Mouse (Mus musculus): ENCODE measurements at regions not wholly inside any gene's neighbourhood (a gene's known extent, or its start where the extent isn't known, plus 50 kb on each side); places are given as distances from the start of the nearest gene placed in this dataset.
A peak's percentile ranks its signal among the peaks of the same experiment; 100 is the strongest.

DNA sequence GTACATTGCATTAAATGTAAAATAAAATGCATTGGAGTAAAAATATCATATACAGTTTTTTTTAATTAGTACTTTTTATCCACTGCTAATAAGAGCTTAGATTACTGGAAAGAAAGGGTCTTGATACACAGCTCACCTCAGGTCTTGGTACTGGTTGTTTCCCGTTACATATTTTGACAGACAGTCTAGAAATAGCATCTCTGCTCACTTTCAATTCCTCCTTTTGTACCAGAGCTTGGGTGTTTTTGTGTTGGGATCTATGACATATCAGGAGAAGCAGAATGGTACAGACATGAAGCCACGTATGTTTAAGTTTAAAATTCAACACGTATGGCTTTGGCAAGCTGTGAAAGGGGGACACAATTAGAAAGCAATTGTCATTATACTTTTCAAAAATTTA is 80.3 kb upstream of the Smarca2 start:
- TF ChIP-seq CTCF (IDR thresholded peaks at IDR 0.05; ENCODE audit: borderline replicate concordance, extremely low read depth, insufficient read depth, insufficient read length) (no peak), POLR2A (IDR thresholded peaks at IDR 0.05; ENCODE audit: borderline replicate concordance, extremely low read depth, insufficient read depth, insufficient read length, poor library complexity, severe bottlenecking) (no peak)
- no peak for DNase-seq (ENCODE audit: low read depth)

DNA sequence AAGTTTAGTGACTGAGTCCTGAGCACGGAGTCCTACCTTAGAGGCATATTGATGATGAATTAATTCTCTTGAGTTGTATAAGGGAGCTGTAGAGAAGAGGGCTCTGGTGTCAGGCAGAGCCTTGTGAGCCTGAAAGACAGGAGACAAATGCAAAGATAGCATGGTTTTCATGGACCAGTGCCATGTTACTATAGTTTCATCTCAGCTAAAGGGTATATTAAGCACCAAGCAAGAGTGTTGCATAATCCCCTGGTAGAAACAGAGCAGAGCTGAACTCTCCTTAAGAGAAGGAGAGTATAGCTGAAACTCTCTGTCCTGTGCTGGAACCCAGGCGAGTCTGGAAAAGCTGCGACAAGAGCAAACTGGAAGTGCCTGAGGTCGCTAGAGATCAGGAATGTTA is 73.5 kb upstream of the Smarca2 start:
- TF ChIP-seq CTCF (IDR thresholded peaks at IDR 0.05; ENCODE audit: borderline replicate concordance, extremely low read depth, insufficient read depth, insufficient read length) (no peak), POLR2A (IDR thresholded peaks at IDR 0.05; ENCODE audit: borderline replicate concordance, extremely low read depth, insufficient read depth, insufficient read length, poor library complexity, severe bottlenecking) (no peak)
- no peak for DNase-seq (ENCODE audit: low read depth)

DNA sequence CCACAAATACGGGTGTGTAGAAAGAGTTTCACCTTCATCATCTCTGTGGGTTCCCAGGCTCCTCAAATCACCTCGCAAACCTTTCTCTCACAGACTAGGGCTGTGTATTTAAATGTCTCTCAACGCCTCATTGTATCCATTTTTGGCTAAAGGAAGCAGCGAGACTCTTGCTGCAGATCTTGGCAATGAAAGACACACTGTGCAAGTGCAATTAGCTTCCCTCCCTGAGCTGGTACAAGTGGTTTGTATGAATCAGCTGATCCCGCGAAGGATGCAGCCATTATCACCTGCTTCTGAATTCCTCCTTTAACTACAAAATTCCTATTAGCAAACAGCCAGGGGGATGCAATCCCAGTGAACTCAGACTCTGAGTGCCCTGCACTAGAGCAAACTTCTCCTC is 72.3 kb upstream of the Smarca2 start:
- peak; percentile 79 for DNase-seq (ENCODE audit: low read depth)
- no peak for TF ChIP-seq CTCF (IDR thresholded peaks at IDR 0.05; ENCODE audit: borderline replicate concordance, extremely low read depth, insufficient read depth, insufficient read length)
- TF ChIP-seq POLR2A (IDR thresholded peaks at IDR 0.05; ENCODE audit: borderline replicate concordance, extremely low read depth, insufficient read depth, insufficient read length, poor library complexity, severe bottlenecking): no peak

DNA sequence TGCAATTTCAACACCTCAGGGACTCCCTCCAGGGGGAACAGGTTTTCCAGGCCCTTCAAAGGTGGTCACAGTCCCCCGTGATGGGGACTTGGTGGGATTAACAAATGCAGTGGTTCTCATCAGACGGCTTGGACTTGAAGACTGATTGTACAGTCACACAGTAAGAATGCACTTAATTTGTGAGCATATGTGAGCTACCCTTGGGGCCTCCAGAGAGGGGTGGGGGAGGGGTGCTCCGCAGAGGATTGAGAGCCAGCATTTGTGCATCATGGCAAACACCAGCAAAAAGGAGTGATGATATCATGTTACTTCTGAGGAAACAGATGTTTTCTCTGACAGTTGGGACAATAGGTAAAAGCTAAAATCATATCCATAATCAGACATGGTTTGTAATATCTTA is 59.2 kb upstream of the Smarca2 start:
- no peak for TF ChIP-seq CTCF (IDR thresholded peaks at IDR 0.05; ENCODE audit: borderline replicate concordance, extremely low read depth, insufficient read depth, insufficient read length)
- no peak for TF ChIP-seq POLR2A (IDR thresholded peaks at IDR 0.05; ENCODE audit: borderline replicate concordance, extremely low read depth, insufficient read depth, insufficient read length, poor library complexity, severe bottlenecking)
- DNase-seq (ENCODE audit: low read depth): peak; percentile 52

DNA sequence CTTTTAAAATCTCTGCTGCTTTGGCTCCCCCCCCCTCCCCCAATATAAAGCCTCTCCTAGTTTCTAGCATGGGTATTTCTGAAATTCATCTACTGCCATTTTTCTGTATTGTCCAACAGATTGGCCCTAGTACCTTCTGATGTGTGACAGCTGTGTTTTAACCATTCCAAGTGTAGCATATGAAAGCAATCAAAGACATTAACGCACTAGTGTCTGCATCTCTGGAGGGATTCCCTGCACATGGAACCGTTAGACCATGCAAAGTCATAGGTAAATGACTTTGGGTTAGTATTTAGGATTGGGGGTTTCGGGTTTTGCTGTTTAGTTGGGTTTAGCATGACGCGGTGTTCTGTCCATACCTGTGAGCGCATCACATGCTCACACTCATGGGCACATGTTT is 57.3 kb upstream of the Smarca2 start:
- no peak for DNase-seq (ENCODE audit: low read depth)
- TF ChIP-seq CTCF (IDR thresholded peaks at IDR 0.05; ENCODE audit: borderline replicate concordance, extremely low read depth, insufficient read depth, insufficient read length) (no peak), POLR2A (IDR thresholded peaks at IDR 0.05; ENCODE audit: borderline replicate concordance, extremely low read depth, insufficient read depth, insufficient read length, poor library complexity, severe bottlenecking) (no peak)

DNA sequence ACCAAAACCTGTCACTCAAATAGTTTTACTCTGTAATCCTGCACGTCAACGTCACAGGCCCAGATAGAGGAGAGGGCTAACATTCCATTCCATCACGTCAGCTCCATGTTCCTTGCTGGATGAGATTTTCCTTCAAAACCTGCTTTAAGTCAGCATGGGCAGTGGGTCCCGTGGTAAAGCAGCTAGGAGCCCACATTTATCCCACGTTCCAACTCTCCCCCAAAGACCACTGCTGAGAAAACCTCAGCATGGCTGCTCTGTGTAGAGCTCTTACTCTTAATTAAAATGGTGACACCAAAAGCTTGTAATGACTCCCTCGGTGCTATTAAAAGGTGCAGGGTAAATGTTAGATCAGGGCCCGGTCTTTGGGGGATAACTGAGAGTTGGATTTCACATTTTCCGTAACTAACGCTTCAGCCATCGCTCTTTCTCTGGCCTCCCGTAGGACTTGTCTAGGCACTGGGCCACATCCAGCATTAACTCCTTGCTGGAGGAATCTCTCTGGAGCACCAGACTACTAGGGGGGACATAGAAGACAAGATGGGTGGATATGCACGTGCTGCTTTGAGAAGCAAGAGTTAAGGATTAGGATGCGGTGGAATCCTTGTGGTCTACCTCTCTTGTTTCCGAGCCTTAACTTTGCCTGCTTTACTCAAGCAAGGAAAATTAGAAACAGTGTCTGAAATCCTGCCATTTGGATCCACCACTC is 56.1 kb upstream of the Smarca2 start:
- TF ChIP-seq POLR2A (IDR thresholded peaks at IDR 0.05; ENCODE audit: borderline replicate concordance, extremely low read depth, insufficient read depth, insufficient read length, poor library complexity, severe bottlenecking): no peak
- no peak for TF ChIP-seq CTCF (IDR thresholded peaks at IDR 0.05; ENCODE audit: borderline replicate concordance, extremely low read depth, insufficient read depth, insufficient read length)
- DNase-seq (ENCODE audit: low read depth): no peak

DNA sequence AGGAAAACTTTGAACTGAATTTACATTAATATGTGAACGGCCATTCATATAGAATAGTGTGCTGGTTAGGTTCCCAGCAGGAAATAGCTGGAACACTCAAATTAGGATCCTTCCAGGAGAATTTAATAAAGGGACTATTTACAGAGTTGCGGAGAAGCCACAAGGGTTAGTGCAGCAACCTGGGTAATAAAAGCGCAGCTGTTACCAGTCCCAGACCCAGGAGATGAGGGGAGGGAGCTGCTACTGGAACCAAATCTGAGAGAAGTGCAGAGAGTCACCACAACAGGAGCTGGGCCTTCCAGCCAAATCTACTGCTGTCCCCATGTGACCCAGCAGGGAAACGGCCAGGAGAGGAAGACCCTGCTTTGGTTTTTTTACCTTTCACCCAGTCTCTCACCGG is 54.6 kb upstream of the Smarca2 start:
- no peak for DNase-seq (ENCODE audit: low read depth)
- TF ChIP-seq CTCF (IDR thresholded peaks at IDR 0.05; ENCODE audit: borderline replicate concordance, extremely low read depth, insufficient read depth, insufficient read length): no peak
- TF ChIP-seq POLR2A (IDR thresholded peaks at IDR 0.05; ENCODE audit: borderline replicate concordance, extremely low read depth, insufficient read depth, insufficient read length, poor library complexity, severe bottlenecking): no peak
